Mouse (Mus musculus) C2C12 (cell line): ENCODE results near the gene Olfr235.
"Not testable (repeated sequence)": the region's sequence is repeated elsewhere in the genome, so short reads cannot be mapped to it uniquely, and the experiment has no call there.

ENCODE experiments used
- CEBPB ChIP-seq: IDR thresholded peaks from one replicate; pipeline ENCODE4 v1.6.1; 2011; ENCODE audit warnings: low read depth, mild to moderate bottlenecking, control low read depth, moderate library complexity
- CTCF ChIP-seq: IDR thresholded peaks from one replicate; pipeline ENCODE4 v1.5.1; 2011; ENCODE audit not compliant: control insufficient read depth, insufficient read depth, insufficient read length

DNA sequence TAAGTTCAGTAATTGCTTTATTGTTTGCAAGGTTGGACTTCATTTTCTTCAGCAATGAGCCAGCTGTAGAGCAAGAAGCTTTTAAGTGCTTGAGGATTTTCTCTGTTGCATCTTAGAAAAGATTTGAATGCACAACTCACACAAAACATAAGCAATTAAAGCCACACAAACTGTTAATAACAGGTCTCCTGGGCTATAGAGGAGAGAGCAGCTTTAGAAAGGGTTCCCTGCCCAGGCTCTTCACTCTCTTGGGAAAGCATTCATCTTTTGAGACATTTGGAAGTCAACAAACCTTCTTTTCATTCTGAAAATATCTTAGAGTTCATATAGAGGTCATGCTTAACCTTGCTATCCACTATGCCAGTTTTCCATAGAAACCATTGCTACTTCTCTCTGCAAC is 28.3 kb upstream of the Olfr235 start, which contains the start of gene Olfr1432:
- TF ChIP-seq CEBPB, CTCF: not testable (repeated sequence)
